Mouse (Mus musculus) olfactory bulb, adult 2 months (tissue): ENCODE measurements around the gene Scamp3. TPM values are rescaled to one million over a fixed set of nuclear protein-coding genes. Genes with fewer than 3 reads are reported as not detected.
A peak's percentile ranks its signal among the peaks of the same experiment; 100 is the strongest.

Experiments used
- H3K27ac ChIP-seq: fragments of 200-500 bp; 2 replicates; pipeline ENCODE4 v1.5.1; 2012; ENCODE audit warnings: low read depth, low read length; ENCODE audit not compliant: insufficient read depth
- H3K4me1 ChIP-seq: fragments of 200-500 bp; 2 replicates; pipeline ENCODE4 v1.6.1; 2012; ENCODE audit warnings: low read length; ENCODE audit not compliant: control insufficient read depth, insufficient read depth
- H3K4me3 ChIP-seq: fragments of 200-500 bp; 2 replicates; pipeline ENCODE4 v1.5.1; 2012; ENCODE audit warnings: mild to moderate bottlenecking, low read depth, low read length, moderate library complexity; ENCODE audit not compliant: insufficient read depth
- CTCF ChIP-seq: fragments of 200-500 bp; IDR thresholded peaks from 2 replicates; pipeline ENCODE4 v1.5.1; 2012; ENCODE audit warnings: low read depth, mild to moderate bottlenecking, low read length, moderate library complexity; ENCODE audit not compliant: insufficient read depth
- POLR2A ChIP-seq: fragments of 200-500 bp; IDR thresholded peaks from 2 replicates; pipeline ENCODE4 v1.6.1; 2012; ENCODE audit warnings: mild to moderate bottlenecking, low read depth, low read length, moderate library complexity; ENCODE audit not compliant: insufficient read depth
- WGBS: fragments of 180-500 bp; shearing (Covaris S2); methylation state at CpG from one replicate; pipeline ENCODE4 v1.1.7; 2018; 5-methylcytosine and 5-hydroxymethylcytosine counted together
- polyA plus RNA-seq: library from polyadenylated mRNA; stranded (reverse); fragments of >200 nt; gene quantifications from 2 replicates; pipeline ENCODE4 v1.2.4, GENCODE M21; 2012; ENCODE audit warnings: low replicate concordance; ENCODE audit not compliant: missing spikeins, insufficient read depth, insufficient read length

Gene Scamp3
- polyA plus RNA-seq, 1 experiment: not detected

DNA sequence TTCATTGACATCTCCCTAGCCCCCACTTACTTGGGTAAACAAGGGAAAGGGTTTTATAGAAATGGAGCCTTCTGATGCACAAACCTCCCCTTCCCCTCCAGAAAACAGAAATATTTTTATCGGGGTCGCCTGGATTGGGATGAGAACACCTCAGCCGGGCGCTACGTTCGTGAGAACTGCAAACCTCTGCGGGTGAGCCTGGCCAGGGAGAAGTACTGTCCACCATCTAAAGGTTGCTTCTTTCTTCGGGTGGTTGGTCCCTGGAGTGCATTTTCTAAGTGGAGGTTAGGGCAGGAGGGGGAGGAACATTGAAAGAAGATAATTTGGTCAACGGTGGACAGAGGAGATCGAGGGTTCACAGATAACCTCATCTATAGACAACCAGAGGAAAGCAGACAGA is 1.7 kb upstream of the Scamp3 start:
- Histone ChIP-seq H3K4me1 (peaks cover 4% of the 10 kb centered on the region; the same call in 1 of the 2 replicates), H3K27ac (no peak overlapping the region), H3K4me3 (no peak overlapping the region)
- WGBS: 91% methylated on average over 10 of the region's 10 CpGs
- no peak for TF ChIP-seq CTCF
- TF ChIP-seq POLR2A: no peak

DNA sequence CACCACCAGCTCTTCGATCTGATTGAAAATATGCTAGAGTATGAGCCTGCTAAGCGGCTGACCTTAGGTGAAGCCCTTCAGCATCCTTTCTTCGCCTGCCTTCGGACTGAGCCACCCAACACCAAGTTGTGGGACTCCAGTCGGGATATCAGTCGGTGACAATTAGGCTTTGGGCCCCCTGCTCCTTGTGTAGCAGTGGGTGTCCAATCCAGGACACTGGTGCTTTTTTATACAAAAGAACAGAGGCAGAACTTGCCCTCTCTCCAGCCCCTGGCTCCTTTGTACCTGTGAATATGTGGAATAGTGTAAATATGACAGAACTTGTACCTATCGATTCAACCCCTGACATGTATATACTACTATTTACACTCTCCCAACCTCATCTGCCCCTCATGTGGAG is 852 bp upstream of the Scamp3 start:
- no peak overlapping the region for H3K27ac ChIP-seq
- TF ChIP-seq POLR2A: no peak
- no peak for TF ChIP-seq CTCF
- WGBS: 78% methylated on average over 7 of the region's 7 CpGs
- peaks cover 4% of the 10 kb centered on the region; the same call in 1 of the 2 replicates for H3K4me1 ChIP-seq
- no peak overlapping the region for H3K4me3 ChIP-seq

DNA sequence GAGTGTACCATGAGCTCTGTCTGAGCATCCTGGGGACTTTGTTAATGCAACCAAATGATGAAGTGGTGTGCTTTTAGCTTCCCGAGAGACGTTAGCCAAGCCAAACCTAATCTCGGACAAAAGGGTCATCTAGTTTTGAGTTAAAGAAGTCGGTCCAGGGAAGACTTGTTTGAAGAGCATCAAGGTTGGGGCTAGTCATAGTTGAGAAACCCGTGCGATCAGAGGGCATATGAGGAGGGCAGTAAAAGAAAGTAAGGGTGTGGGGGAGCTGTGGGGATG is 773 bp downstream of the Scamp3 start:
- no peak for TF ChIP-seq POLR2A
- TF ChIP-seq CTCF: no peak
- Histone ChIP-seq H3K4me1 (peaks cover 7% of the 10 kb centered on the region; the same call in 1 of the 2 replicates), H3K27ac (0 out of 2 replicates have a peak overlapping the region, but pooled peaks have one; percentile 1), H3K4me3 (peak overlapping the region; percentile 56)
- 6% methylated on average over 6 of the region's 6 CpGs for WGBS

DNA sequence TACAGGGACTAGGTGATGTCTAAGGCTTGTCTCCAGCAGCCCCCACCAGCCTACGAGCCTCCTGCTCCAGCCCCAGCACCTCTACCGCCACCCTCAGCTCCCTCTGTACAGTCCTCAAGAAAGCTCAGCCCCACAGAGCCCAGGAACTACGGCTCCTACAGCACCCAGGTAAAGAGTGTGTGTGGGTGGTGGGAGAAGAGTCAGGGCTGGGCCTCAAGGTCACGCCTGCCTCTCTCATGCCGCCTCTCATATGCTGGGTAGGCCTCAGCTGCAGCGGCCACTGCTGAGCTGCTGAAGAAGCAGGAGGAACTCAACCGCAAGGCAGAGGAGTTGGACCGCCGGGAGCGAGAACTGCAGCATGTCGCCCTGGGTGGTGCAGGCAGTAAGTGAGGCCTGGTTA is 1.8 kb downstream of the Scamp3 start:
- Histone ChIP-seq H3K4me1 (peaks cover 9% of the 10 kb centered on the region; the same call in 1 of the 2 replicates), H3K4me3 (no peak overlapping the region), H3K27ac (no peak overlapping the region)
- TF ChIP-seq POLR2A: no peak
- no peak for TF ChIP-seq CTCF
- WGBS: 90% methylated on average over 11 of the region's 11 CpGs

DNA sequence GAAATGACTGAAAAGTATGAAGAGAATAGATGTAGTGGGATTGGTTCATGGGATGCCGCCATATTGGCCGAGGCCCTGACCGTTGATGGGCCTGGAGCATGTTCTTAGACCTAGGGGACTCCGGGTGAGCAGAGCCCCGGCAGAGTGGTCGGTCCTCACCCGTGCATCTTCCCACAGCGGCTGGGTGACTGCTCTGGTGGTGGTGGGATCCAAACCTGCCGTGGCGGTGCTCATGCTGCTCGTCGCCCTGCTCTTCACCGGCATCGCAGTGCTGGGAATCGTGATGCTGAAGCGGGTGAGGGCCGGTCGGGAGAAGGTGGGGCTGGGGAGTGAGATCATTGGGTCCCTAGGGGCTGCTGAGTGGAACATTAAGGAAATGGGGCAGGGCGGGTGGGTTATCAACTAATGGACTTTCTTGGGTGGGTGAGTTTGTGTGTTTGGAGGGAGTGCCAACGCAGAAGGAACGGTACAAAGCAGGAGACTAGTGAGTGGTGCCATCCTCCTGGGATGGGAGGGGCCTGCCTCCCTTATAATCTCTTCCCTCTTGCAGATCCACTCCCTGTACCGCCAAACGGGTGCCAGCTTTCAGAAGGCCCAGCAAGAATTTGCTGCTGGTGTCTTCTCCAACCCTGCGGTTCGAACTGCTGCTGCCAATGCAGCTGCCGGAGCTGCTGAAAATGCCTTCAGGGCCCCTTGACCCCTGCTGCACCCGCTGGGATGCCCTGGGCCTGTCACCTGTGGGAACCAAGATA is 4.7 kb downstream of the Scamp3 start:
- no peak for TF ChIP-seq POLR2A
- no peak for TF ChIP-seq CTCF
- H3K4me1 ChIP-seq: peaks cover 22% of the 10 kb centered on the region
- WGBS: 92% methylated on average over 27 of the region's 27 CpGs
- no peak overlapping the region for H3K27ac ChIP-seq
- H3K4me3 ChIP-seq: no peak overlapping the region

DNA sequence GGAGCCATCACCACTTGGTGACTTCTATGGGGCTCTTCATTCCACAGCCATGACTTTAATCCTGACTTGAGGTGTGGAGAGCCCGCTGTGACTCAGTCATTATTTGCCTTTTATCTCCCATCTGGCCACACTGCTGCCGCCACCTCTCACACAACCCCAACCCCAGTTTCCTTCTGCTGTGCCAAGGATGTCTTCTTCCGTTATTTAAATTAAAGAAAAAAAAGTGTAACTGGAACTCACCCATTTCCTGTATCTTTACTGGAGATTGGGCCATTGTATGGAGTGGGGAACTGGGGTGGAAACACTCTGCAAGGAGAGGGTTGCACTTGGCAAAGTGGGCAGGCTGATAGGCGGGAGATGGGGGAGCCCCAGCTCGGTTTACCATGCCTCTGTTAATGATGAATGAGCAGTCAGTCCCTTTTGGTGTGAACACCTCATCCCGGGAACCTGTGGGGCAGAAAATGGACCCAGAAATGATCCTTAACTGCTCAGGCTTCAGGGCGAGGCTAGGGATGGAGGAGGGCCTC is 5.3 kb downstream of the Scamp3 start:
- Histone ChIP-seq H3K4me3 (no peak overlapping the region; the same call in 1 of the 2 replicates), H3K4me1 (peaks cover 22% of the 10 kb centered on the region), H3K27ac (no peak overlapping the region)
- TF ChIP-seq POLR2A: no peak
- no peak for TF ChIP-seq CTCF
- WGBS: 47% methylated on average over 7 of the region's 7 CpGs

DNA sequence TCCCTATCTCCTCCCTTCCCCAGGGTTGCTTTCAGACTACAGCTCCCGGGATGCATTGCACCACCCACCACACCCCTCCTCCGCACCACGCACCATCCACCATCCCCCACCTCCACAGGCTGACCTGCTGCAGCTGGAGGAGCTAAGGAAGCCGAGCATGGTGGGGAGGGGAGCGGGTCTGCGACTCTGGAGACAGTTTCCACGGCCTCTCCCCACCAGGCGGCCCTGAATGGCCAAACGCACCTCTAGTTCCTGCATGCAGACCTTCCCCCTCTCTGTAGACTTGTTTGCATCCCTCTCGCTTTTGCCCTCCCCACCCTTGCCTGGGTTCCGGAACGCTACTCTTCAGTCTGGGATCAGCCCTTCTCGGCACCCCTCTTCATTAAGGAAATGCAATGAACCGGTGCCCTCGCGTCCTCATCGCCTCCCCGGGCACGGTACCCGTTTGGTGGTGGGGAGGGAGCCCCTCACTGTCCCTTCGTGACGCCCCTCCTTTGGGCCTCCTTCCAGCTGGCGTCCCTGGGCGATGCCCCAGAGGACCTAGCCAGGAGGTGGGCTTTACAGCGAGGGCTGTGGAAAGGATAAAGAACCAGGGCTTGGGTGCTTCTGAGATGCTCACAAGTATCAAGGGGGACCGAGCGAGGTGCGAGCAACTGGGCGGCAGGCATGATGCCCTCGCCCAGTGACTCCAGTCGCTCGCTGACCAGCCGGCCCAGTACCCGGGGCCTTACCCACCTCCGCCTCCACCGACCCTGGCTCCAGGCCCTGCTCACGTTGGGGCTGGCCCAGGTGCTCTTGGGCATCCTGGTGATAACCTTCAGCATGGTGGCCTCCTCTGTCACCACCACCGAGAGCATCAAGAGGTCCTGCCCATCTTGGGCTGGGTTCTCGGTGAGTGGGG is 6.0 kb downstream of the Scamp3 start, which contains the start of gene Fam189b:
Gene Fam189b (plus strand): TSS at position 86 of the 901 bp plus-strand sequence.
- Histone ChIP-seq H3K27ac (peak within 1 kb of the TSS; percentile 69), H3K4me1 (peaks cover 26% of the 10 kb centered on the region), H3K4me3 (peak within 1 kb of the TSS; percentile 77)
- peak; percentile 88 for TF ChIP-seq POLR2A
- no peak for TF ChIP-seq CTCF
- WGBS: 3% methylated on average over 39 of the region's 39 CpGs

DNA sequence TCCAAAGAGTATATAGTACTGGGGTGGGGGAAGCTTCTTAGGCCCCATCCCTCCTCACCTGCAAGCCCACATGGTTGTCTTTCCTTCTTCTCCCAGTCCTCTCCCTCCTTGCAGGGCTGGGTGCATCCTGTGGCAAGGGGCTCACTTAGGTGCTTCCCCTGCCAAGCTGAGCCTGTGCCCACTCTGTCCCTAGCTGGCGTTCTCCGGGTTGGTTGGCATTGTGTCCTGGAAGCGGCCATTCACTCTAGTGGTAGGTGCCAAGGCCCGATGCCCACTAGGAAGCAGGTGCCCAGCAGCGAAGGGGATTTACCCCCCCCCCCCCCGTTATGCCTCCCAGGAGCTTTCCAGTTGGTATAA is 6.7 kb downstream of the Scamp3 start:
- Histone ChIP-seq H3K27ac (no peak overlapping the region; the same call in 1 of the 2 replicates), H3K4me3 (peak overlapping the region; percentile 77), H3K4me1 (peaks cover 31% of the 10 kb centered on the region)
- no peak for TF ChIP-seq POLR2A
- no peak for TF ChIP-seq CTCF
- 26% methylated on average over 6 of the region's 6 CpGs for WGBS

DNA sequence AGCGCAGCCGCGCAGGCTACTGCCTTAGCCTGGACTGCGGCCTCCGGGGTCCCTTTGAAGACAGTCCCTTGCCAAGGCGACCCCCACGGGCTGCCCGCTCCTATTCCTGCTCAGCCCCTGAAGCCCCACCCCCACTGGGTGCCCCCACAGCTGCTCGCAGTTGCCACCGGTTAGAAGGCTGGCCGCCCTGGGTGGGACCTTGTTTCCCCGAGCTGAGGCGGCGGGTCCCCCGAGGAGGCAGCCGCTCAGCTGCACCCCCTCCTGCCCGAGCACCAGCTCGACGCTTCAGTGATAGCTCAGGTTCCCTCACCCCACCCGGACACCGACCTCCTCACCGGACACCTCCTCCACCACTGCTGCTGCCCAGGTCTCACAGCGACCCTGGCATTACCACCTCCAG is 9.9 kb downstream of the Scamp3 start:
- WGBS: 54% methylated on average over 23 of the region's 23 CpGs
- H3K4me3 ChIP-seq: no peak overlapping the region

More for the DNA sequence above, 9.9 kb downstream of the Scamp3 start:
- TF ChIP-seq POLR2A (no peak), CTCF (no peak)
- peaks cover 28% of the 10 kb centered on the region for H3K4me1 ChIP-seq
- H3K27ac ChIP-seq: no peak overlapping the region
